Mouse (Mus musculus) liver, embryonic 11.5 days (tissue): ENCODE measurements around the gene Fxyd4. TPM values are rescaled to one million over a fixed set of nuclear protein-coding genes. Genes with fewer than 3 reads are reported as not detected.

Source experiments
- ATAC-seq: fragments of 200-750 bp; cut with Nextera tagmentation; replicated peaks from 2 replicates; pipeline ENCODE4 v1.8.0; 2017; ENCODE audit warnings: moderate number of reproducible peaks, mild to moderate bottlenecking, moderate TSS enrichment, moderate library complexity; ENCODE audit not compliant: low FRiP score
- DNase-seq: peaks from one replicate; pipeline ENCODE4 v3.0.0-alpha.2; 2017; ENCODE audit warnings: low spot score
- H3K27ac ChIP-seq: fragments of 300-500 bp; sonication (generic); 2 replicates; pipeline ENCODE4 v1.5.1; 2014; ENCODE audit warnings: mild to moderate bottlenecking, low read depth, low read length, control low read depth
- H3K27me3 ChIP-seq: fragments of 300-500 bp; sonication (generic); replicated peaks from 2 replicates; pipeline ENCODE4 v1.6.1; 2014; ENCODE audit warnings: low read length, mixed read lengths; ENCODE audit not compliant: control insufficient read depth, insufficient read depth
- H3K36me3 ChIP-seq: fragments of 300-500 bp; sonication (generic); 2 replicates; pipeline ENCODE4 v1.6.1; 2014; ENCODE audit warnings: mild to moderate bottlenecking, low read length, moderate library complexity, mixed read lengths; ENCODE audit not compliant: control insufficient read depth, insufficient read depth
- H3K4me1 ChIP-seq: fragments of 300-500 bp; sonication (generic); replicated peaks from 2 replicates; pipeline ENCODE4 v1.6.1; 2014; ENCODE audit warnings: low read length, mixed read lengths; ENCODE audit not compliant: control insufficient read depth, insufficient read depth
- H3K4me2 ChIP-seq: fragments of 300-500 bp; sonication (generic); 2 replicates; pipeline ENCODE4 v1.6.1; 2014; ENCODE audit warnings: mild to moderate bottlenecking, control low read depth, moderate library complexity
- H3K4me3 ChIP-seq: fragments of 300-500 bp; sonication (generic); 2 replicates; pipeline ENCODE4 v1.5.1; 2014; ENCODE audit warnings: low read depth, low read length, control low read depth
- H3K9ac ChIP-seq: fragments of 300-500 bp; sonication (generic); 2 replicates; pipeline ENCODE4 v1.6.1; 2014; ENCODE audit warnings: low read depth, low read length, control low read depth
- H3K9me3 ChIP-seq: fragments of 300-500 bp; sonication (generic); 2 replicates; pipeline ENCODE4 v1.6.1; 2016; ENCODE audit warnings: low read length, inconsistent platforms, mixed read lengths; ENCODE audit not compliant: control insufficient read depth
- WGBS: fragments of 180-500 bp; shearing (Covaris S2); extraction: QIAGEN DNeasy Blood & Tissue Kit; methylation state at CpG from one replicate; pipeline ENCODE4 v1.1.7; 2014; 5-methylcytosine and 5-hydroxymethylcytosine counted together
- polyA plus RNA-seq: library from polyadenylated mRNA; unstranded; fragments of >200 nt; fragmentation: Nextera tagmentation; extraction: Ambion mirVana; gene quantifications from 2 replicates; pipeline ENCODE4 v1.2.1, GENCODE M21; 2014

Gene Fxyd4
- polyA plus RNA-seq = 1.2 and 2.1 TPM in 2 replicates

DNA sequence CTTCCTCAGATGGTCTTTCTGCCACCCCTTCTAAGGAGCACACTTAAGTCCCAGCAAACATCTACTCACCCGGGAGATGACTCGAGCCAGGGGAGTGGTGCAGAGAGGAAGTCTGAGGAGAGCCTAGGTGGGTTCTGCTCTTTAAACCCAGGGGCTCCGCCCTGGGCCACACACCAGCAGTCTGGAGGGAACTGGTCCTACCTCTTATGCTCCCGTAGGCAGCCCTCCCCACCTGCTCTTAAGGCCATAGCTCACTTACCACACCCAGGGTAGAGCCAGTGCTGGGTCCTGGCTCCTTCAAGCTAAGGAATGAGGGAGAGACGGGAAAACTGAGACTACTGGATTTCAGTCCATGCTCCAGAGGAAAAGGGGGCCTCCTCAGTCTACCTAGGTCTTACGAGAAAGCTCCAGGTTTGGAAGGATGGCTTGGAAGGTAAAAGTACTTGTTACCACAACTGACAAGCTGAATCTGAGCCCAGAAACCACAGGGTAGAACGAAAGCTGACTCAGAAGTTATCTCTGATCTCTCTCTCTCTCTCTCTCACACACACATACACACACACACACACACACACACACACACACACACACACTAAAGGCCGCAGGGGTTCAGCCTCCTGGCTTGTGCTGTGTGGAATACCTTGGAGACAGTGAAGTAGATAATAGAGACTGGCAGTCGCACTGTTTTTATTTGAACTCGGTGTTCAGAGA, at the start of gene Fxyd4:
TSS of gene Fxyd4 (minus strand) at position 471 of the 711 bp plus-strand sequence.
- WGBS = 58% methylated on average over 10 of the region's 10 CpGs
- H3K4me1 ChIP-seq = no peaks in the 10 kb centered on the region; the same call in 1 of the 2 replicates
- no peaks in the 10 kb centered on the region for H3K9me3 ChIP-seq
- H3K27ac ChIP-seq = no peak within 1 kb of the TSS
- no peak within 1 kb of the TSS for H3K9ac ChIP-seq
- no peaks in the 10 kb centered on the region for H3K27me3 ChIP-seq
- no peak within 1 kb of the TSS for H3K4me3 ChIP-seq
- DNase-seq = no peak
- no peak within 1 kb of the TSS for H3K4me2 ChIP-seq
- no peak for ATAC-seq
- H3K36me3 ChIP-seq = no peaks in the 10 kb centered on the region

DNA sequence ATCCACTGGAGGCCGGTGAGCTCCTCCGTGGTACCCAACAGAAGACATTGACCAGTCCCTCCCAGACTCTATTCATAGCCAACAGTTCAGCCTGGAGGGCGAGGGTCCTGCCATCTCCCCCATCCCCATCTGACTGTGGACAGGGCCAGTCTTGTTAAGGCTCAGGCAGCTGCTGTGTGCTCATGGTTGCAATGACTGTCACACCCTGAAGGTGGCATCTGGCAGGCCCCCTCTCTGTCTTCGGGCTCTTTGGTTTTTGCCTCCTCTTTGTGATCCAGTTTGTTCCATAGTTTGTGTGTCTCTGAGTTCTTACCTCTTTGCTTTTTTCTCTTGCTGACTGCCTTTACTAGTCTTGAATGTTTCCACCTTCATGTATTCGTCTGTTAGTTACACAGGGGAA, 49.7 kb upstream of the Fxyd4 start:
- H3K27ac ChIP-seq = no peak overlapping the region
- H3K9me3 ChIP-seq = no peaks in the 10 kb centered on the region
- H3K27me3 ChIP-seq = no peaks in the 10 kb centered on the region
- no peak overlapping the region for H3K4me3 ChIP-seq
- no peak for DNase-seq
- H3K4me1 ChIP-seq = no peaks in the 10 kb centered on the region
- H3K4me2 ChIP-seq = no peak overlapping the region
- H3K9ac ChIP-seq = no peak overlapping the region
- no peaks in the 10 kb centered on the region for H3K36me3 ChIP-seq
- WGBS = 57% methylated on average over 5 of the region's 5 CpGs
- ATAC-seq = no peak

GRCm38 (mm10) chr6:117966729-117967128, 29.2 kb upstream of the Fxyd4 start:
- 38% methylated on average over 9 of the region's 9 CpGs for WGBS
- Histone ChIP-seq H3K4me3 (no peak overlapping the region), H3K36me3 (no peaks in the 10 kb centered on the region), H3K27me3 (no peaks in the 10 kb centered on the region), H3K4me2 (no peak overlapping the region), H3K27ac (no peak overlapping the region), H3K9me3 (no peaks in the 10 kb centered on the region), H3K9ac (no peak overlapping the region), H3K4me1 (no peaks in the 10 kb centered on the region)
- ATAC-seq (no peak), DNase-seq (no peak)

GRCm38 (mm10) chr6:117963201-117963600, 25.7 kb upstream of the Fxyd4 start:
- no peak overlapping the region for H3K4me3 ChIP-seq
- no peak overlapping the region for H3K9ac ChIP-seq
- WGBS = 71% methylated on average over 3 of the region's 3 CpGs
- H3K27me3 ChIP-seq = no peaks in the 10 kb centered on the region
- H3K9me3 ChIP-seq = no peaks in the 10 kb centered on the region
- no peak overlapping the region for H3K4me2 ChIP-seq
- ATAC-seq = no peak
- no peak overlapping the region for H3K27ac ChIP-seq
- H3K4me1 ChIP-seq = no peaks in the 10 kb centered on the region
- DNase-seq = no peak
- no peaks in the 10 kb centered on the region for H3K36me3 ChIP-seq

- Histone ChIP-seq H3K4me2 (no peak overlapping the region), H3K27ac (no peak overlapping the region), H3K4me1 (no peaks in the 10 kb centered on the region; the same call in 1 of the 2 replicates)
These were observed 19.5 kb upstream of the Fxyd4 start for GRCm38 (mm10) chr6:117956851-117957501.

DNA sequence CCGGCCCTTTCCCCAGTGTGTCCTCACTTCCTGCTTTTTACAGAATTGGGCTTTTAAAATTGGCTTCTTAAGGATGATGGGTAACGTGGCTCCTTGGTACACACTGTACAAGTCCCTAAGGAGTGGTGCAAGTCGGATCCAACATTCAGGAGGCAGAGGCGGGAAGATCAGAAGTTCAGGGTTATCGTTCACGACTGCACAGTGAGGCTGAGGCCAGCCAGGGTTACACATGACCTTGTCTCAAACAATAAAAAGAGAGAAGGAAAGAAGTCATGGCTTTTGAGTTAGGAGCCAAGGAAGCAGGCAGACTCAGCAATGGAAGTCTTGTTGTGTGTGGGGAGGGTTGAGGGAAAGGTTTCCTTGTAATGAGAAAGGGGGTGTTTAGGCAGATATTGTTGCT, 18.7 kb upstream of the Fxyd4 start:
- no peaks in the 10 kb centered on the region for H3K36me3 ChIP-seq
- H3K4me1 ChIP-seq = no peaks in the 10 kb centered on the region; the same call in 1 of the 2 replicates
- H3K9me3 ChIP-seq = no peaks in the 10 kb centered on the region
- WGBS = 69% methylated on average over 6 of the region's 6 CpGs
- no peak overlapping the region for H3K27ac ChIP-seq
- H3K27me3 ChIP-seq = no peaks in the 10 kb centered on the region
- ATAC-seq = no peak
- DNase-seq = no peak
- H3K4me3 ChIP-seq = no peak overlapping the region
- H3K9ac ChIP-seq = no peak overlapping the region
- no peak overlapping the region for H3K4me2 ChIP-seq

More at GRCm38 (mm10) chr6:117956851-117957501, 19.5 kb upstream of the Fxyd4 start:
- H3K36me3 ChIP-seq = no peaks in the 10 kb centered on the region
- DNase-seq = no peak
- no peaks in the 10 kb centered on the region for H3K9me3 ChIP-seq
- ATAC-seq = no peak; the same call in 1 of the 2 replicates
- no peak overlapping the region for H3K4me3 ChIP-seq
- H3K27me3 ChIP-seq = no peaks in the 10 kb centered on the region
- WGBS = 18% methylated on average over 14 of the region's 14 CpGs
- no peak overlapping the region for H3K9ac ChIP-seq

- H3K27me3 ChIP-seq = no peaks in the 10 kb centered on the region
- no peaks in the 10 kb centered on the region for H3K9me3 ChIP-seq
- H3K4me3 ChIP-seq = no peak overlapping the region
- WGBS = 78% methylated on average over 4 of the region's 4 CpGs
- no peak overlapping the region for H3K9ac ChIP-seq
- H3K27ac ChIP-seq = no peak overlapping the region
- no peak for DNase-seq
- ATAC-seq = no peak
- H3K4me2 ChIP-seq = no peak overlapping the region
- no peaks in the 10 kb centered on the region; the same call in 1 of the 2 replicates for H3K4me1 ChIP-seq
- H3K36me3 ChIP-seq = no peaks in the 10 kb centered on the region
These were observed 14.8 kb upstream of the Fxyd4 start for GRCm38 (mm10) chr6:117952330-117952729.

GRCm38 (mm10) chr6:117943899-117944298, 6.4 kb upstream of the Fxyd4 start:
- Histone ChIP-seq H3K9ac (no peak overlapping the region), H3K4me2 (no peak overlapping the region), H3K4me1 (no peaks in the 10 kb centered on the region), H3K36me3 (no peaks in the 10 kb centered on the region), H3K9me3 (no peaks in the 10 kb centered on the region), H3K27ac (no peak overlapping the region), H3K27me3 (no peaks in the 10 kb centered on the region), H3K4me3 (no peak overlapping the region)
- 70% methylated on average over 2 of the region's 2 CpGs for WGBS
- no peak for ATAC-seq
- no peak for DNase-seq

GRCm38 (mm10) chr6:117942769-117943168, 5.3 kb upstream of the Fxyd4 start:
- no peak for DNase-seq
- H3K4me3 ChIP-seq = no peak overlapping the region
- H3K4me1 ChIP-seq = no peaks in the 10 kb centered on the region
- H3K27ac ChIP-seq = no peak overlapping the region
- WGBS = 74% methylated on average over 10 of the region's 10 CpGs
- H3K9ac ChIP-seq = no peak overlapping the region
- no peaks in the 10 kb centered on the region for H3K9me3 ChIP-seq
- no peak for ATAC-seq
- no peaks in the 10 kb centered on the region for H3K36me3 ChIP-seq
- no peaks in the 10 kb centered on the region for H3K27me3 ChIP-seq
- H3K4me2 ChIP-seq = no peak overlapping the region
